Mouse (Mus musculus): ENCODE measurements at regions not wholly inside any gene's neighbourhood (a gene's known extent, or its start where the extent isn't known, plus 50 kb on each side); places are given as distances from the start of the nearest gene placed in this dataset.
A peak's percentile ranks its signal among the peaks of the same experiment; 100 is the strongest.

- Histone ChIP-seq H3K27ac (ENCODE audit: insufficient read depth, low read depth, low read length, poor library complexity, severe bottlenecking) (no peak overlapping the region), H3K36me3 (ENCODE audit: control insufficient read depth, insufficient read depth, low read length, poor library complexity, severe bottlenecking) (no peaks in the 10 kb centered on the region), H3K9ac (ENCODE audit: insufficient read depth, low read depth, low read length, poor library complexity, severe bottlenecking) (0 out of 2 replicates have a peak overlapping the region, but pooled peaks have one; percentile 17), H3K4me3 (ENCODE audit: insufficient read depth in 1 of 2, low read depth in 1 of 2, low read length in 2 of 2, poor library complexity in 1 of 2, severe bottlenecking in 1 of 2) (no peak overlapping the region), H3K9me3 (ENCODE audit: control insufficient read depth, insufficient read depth, low read depth, low read length) (no peaks in the 10 kb centered on the region), H3K4me1 (ENCODE audit: control insufficient read depth in 2 of 2, insufficient read depth in 2 of 2, low read length in 2 of 2, poor library complexity in 1 of 2) (peaks cover 0 to 4% of the 10 kb centered on the region in 2 experiments; a peak in 3 of 4 replicates)
- in situ Hi-C loops (cut with MboI; ENCODE audit: low sequenced_read_pairs in 2 of 2, unreplicated experiment in 2 of 2), result no loop called here
- DNase-seq (ENCODE audit: low read depth, low spot score), result no peak
- no peak for TF ChIP-seq HCFC1 (IDR thresholded peaks at IDR 0.05; ENCODE audit: borderline replicate concordance, insufficient read depth, low read length)
- TF ChIP-seq ZC3H11A (IDR thresholded peaks at IDR 0.05; ENCODE audit: borderline replicate concordance, low read depth, low read length), result no peak
- no peak for TF ChIP-seq CHD2 (IDR thresholded peaks at IDR 0.05; ENCODE audit: low read depth, low read length)
- TF ChIP-seq ZNF384 (IDR thresholded peaks at IDR 0.05; ENCODE audit: low read depth, low read length), result no peak
- TF ChIP-seq MAFK (IDR thresholded peaks at IDR 0.05; ENCODE audit: insufficient read depth, low read depth, low read length), result no peak
Observed at GRCm38 (mm10) chr16:93006321-93006984, 180.5 kb upstream of the Runx1 start.

GRCm38 (mm10) chr16:93005470-93005869 lies 179.5 kb upstream of the Runx1 start:
- Histone ChIP-seq H3K9ac (ENCODE audit: insufficient read depth, low read depth, low read length, poor library complexity, severe bottlenecking) (no peak overlapping the region), H3K27ac (ENCODE audit: insufficient read depth, low read depth, low read length, poor library complexity, severe bottlenecking) (no peak overlapping the region), H3K9me3 (ENCODE audit: control insufficient read depth, insufficient read depth, low read depth, low read length) (no peaks in the 10 kb centered on the region), H3K4me3 (ENCODE audit: insufficient read depth in 1 of 2, low read depth in 1 of 2, low read length in 2 of 2, poor library complexity in 1 of 2, severe bottlenecking in 1 of 2) (no peak overlapping the region), H3K36me3 (ENCODE audit: control insufficient read depth, insufficient read depth, low read length, poor library complexity, severe bottlenecking) (no peaks in the 10 kb centered on the region), H3K4me1 (ENCODE audit: control insufficient read depth in 2 of 2, insufficient read depth in 2 of 2, low read length in 2 of 2, poor library complexity in 1 of 2) (peaks cover 0 to 4% of the 10 kb centered on the region in 2 experiments; a peak in 3 of 4 replicates)
- in situ Hi-C loops (cut with MboI; ENCODE audit: low sequenced_read_pairs in 2 of 2, unreplicated experiment in 2 of 2), result no loop called here
- no peak for DNase-seq (ENCODE audit: low read depth, low spot score)
- no peak for TF ChIP-seq CHD2 (IDR thresholded peaks at IDR 0.05; ENCODE audit: low read depth, low read length)
- no peak for TF ChIP-seq HCFC1 (IDR thresholded peaks at IDR 0.05; ENCODE audit: borderline replicate concordance, insufficient read depth, low read length)
- no peak for TF ChIP-seq ZNF384 (IDR thresholded peaks at IDR 0.05; ENCODE audit: low read depth, low read length)
- no peak for TF ChIP-seq ZC3H11A (IDR thresholded peaks at IDR 0.05; ENCODE audit: borderline replicate concordance, low read depth, low read length)
- no peak for TF ChIP-seq MAFK (IDR thresholded peaks at IDR 0.05; ENCODE audit: insufficient read depth, low read depth, low read length)

GRCm38 (mm10) chr16:93003830-93004229 lies 177.9 kb upstream of the Runx1 start:
- Histone ChIP-seq H3K9ac (ENCODE audit: insufficient read depth, low read depth, low read length, poor library complexity, severe bottlenecking) (no peak overlapping the region), H3K36me3 (ENCODE audit: control insufficient read depth, insufficient read depth, low read length, poor library complexity, severe bottlenecking) (no peaks in the 10 kb centered on the region), H3K4me1 (ENCODE audit: control insufficient read depth in 2 of 2, insufficient read depth in 2 of 2, low read length in 2 of 2, poor library complexity in 1 of 2) (peaks cover 0 to 4% of the 10 kb centered on the region in 2 experiments; a peak in 3 of 4 replicates), H3K27ac (ENCODE audit: insufficient read depth, low read depth, low read length, poor library complexity, severe bottlenecking) (no peak overlapping the region), H3K9me3 (ENCODE audit: control insufficient read depth, insufficient read depth, low read depth, low read length) (no peaks in the 10 kb centered on the region), H3K4me3 (ENCODE audit: insufficient read depth in 1 of 2, low read depth in 1 of 2, low read length in 2 of 2, poor library complexity in 1 of 2, severe bottlenecking in 1 of 2) (no peak overlapping the region)
- no peak for DNase-seq (ENCODE audit: low read depth, low spot score)
- TF ChIP-seq ZC3H11A (IDR thresholded peaks at IDR 0.05; ENCODE audit: borderline replicate concordance, low read depth, low read length) (no peak), HCFC1 (IDR thresholded peaks at IDR 0.05; ENCODE audit: borderline replicate concordance, insufficient read depth, low read length) (no peak), ZNF384 (IDR thresholded peaks at IDR 0.05; ENCODE audit: low read depth, low read length) (no peak), MAFK (IDR thresholded peaks at IDR 0.05; ENCODE audit: insufficient read depth, low read depth, low read length) (no peak), CHD2 (IDR thresholded peaks at IDR 0.05; ENCODE audit: low read depth, low read length) (no peak)
- in situ Hi-C loops (cut with MboI; ENCODE audit: low sequenced_read_pairs in 2 of 2, unreplicated experiment in 2 of 2), result no loop called here

- in situ Hi-C loops (cut with MboI; ENCODE audit: low sequenced_read_pairs in 2 of 2, unreplicated experiment in 2 of 2), result no loop called here
- Histone ChIP-seq H3K9me3 (ENCODE audit: control insufficient read depth, insufficient read depth, low read depth, low read length) (no peaks in the 10 kb centered on the region), H3K36me3 (ENCODE audit: control insufficient read depth, insufficient read depth, low read length, poor library complexity, severe bottlenecking) (no peaks in the 10 kb centered on the region), H3K9ac (ENCODE audit: insufficient read depth, low read depth, low read length, poor library complexity, severe bottlenecking) (no peak overlapping the region), H3K4me1 (ENCODE audit: control insufficient read depth in 2 of 2, insufficient read depth in 2 of 2, low read length in 2 of 2, poor library complexity in 1 of 2) (no peaks in the 10 kb centered on the region), H3K27ac (ENCODE audit: insufficient read depth, low read depth, low read length, poor library complexity, severe bottlenecking) (no peak overlapping the region), H3K4me3 (ENCODE audit: insufficient read depth in 1 of 2, low read depth in 1 of 2, low read length in 2 of 2, poor library complexity in 1 of 2, severe bottlenecking in 1 of 2) (no peak overlapping the region)
- no peak for TF ChIP-seq ZC3H11A (IDR thresholded peaks at IDR 0.05; ENCODE audit: borderline replicate concordance, low read depth, low read length)
- TF ChIP-seq MAFK (IDR thresholded peaks at IDR 0.05; ENCODE audit: insufficient read depth, low read depth, low read length), result no peak
- TF ChIP-seq ZNF384 (IDR thresholded peaks at IDR 0.05; ENCODE audit: low read depth, low read length), result no peak
- TF ChIP-seq CHD2 (IDR thresholded peaks at IDR 0.05; ENCODE audit: low read depth, low read length), result no peak
- TF ChIP-seq HCFC1 (IDR thresholded peaks at IDR 0.05; ENCODE audit: borderline replicate concordance, insufficient read depth, low read length), result no peak
- no peak for DNase-seq (ENCODE audit: low read depth, low spot score)
Observed at GRCm38 (mm10) chr16:92998689-92999088, 172.7 kb upstream of the Runx1 start.
